Mouse (Mus musculus): ENCODE data around the gene Cep170b. TPM values are rescaled to one million over a fixed set of nuclear protein-coding genes. Genes with fewer than 3 reads are reported as not detected.
A peak's percentile ranks its signal among the peaks of the same experiment; 100 is the strongest.

Gene Cep170b
- total RNA-seq, 1 experiment from 2014 or later = 2.4 TPM

- ATAC-seq (replicated peaks; ENCODE audit: low read depth, poor library complexity, severe bottlenecking) = no peak
Measured at GRCm38 (mm10) chr12:112759471-112759870, 39.2 kb downstream of the Cep170b start.

DNA sequence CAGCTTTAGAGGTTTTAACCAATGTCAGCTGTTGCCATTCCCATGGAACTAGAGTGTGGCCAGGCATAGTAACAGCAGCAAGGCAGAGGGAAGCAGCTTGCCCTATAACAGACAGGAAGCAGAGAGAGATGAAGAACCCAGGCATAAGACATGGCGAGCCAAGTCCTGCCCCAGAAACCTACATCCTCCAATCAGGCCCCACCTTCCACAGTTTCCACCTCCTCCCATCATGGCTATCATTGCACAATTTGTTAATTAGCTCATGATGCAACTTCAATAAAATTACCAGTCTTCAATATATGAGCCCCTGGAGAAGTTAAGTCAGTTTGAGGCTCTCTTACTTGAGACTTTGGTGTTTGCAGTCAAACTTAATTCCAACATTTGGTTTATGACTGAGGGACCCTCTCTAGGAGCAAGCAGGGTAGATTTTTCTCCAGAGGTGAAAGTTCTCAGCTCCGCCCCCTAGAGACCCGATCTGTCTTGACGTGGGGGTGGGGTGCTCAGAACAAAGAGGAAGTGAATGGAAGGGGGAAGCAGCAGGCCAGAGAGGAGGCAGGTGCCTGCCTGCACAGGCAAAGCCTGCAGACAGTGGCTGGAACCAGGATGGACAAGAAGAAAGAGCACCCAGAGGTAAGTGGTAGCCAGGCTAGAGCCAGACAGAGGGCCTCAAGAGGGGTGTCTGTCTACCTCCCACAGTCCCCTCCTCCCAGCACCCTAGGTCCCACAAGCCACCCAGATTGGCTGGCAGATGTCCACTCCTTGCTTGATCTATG, 40.1 kb downstream of the Cep170b start, which contains the start of gene Pld4:
Pld4 (plus strand) TSS at position 502 of the 773 bp plus-strand sequence.
- ATAC-seq (replicated peaks; ENCODE audit: low read depth, poor library complexity, severe bottlenecking) = peak; percentile 68

GRCm38 (mm10) chr12:112761411-112761810, 41.2 kb downstream of the Cep170b start:
- 0 out of 2 replicates have a peak, but pooled peaks have one; percentile 21 for ATAC-seq (replicated peaks; ENCODE audit: low read depth, poor library complexity, severe bottlenecking)

DNA sequence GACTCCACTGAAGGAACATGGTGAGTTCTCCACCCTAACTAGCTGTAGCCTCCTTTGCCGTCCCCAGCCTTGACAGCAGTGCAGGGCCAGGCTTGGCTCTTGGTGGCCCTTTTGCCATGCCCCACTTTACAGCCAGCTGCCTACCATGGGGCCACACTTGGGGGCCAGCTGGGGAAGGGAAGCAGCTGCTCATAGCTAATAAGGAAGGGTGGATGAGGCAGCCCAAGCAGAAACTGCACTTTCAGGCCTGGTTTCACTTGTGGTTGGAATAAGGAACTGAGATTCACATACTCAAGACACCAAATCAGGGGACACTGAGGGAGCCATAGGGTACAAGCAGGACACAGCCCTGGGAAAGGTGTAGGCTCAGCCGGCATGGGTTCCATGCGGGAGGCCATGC, 41.8 kb downstream of the Cep170b start:
- ATAC-seq (replicated peaks; ENCODE audit: low read depth, poor library complexity, severe bottlenecking) = peak; percentile 79

GRCm38 (mm10) chr12:112763176-112763575, 42.9 kb downstream of the Cep170b start:
- no peak for ATAC-seq (replicated peaks; ENCODE audit: low read depth, poor library complexity, severe bottlenecking)

- no peak for ATAC-seq (replicated peaks; ENCODE audit: low read depth, poor library complexity, severe bottlenecking)
Measured at GRCm38 (mm10) chr12:112764141-112764540, 43.9 kb downstream of the Cep170b start.

DNA sequence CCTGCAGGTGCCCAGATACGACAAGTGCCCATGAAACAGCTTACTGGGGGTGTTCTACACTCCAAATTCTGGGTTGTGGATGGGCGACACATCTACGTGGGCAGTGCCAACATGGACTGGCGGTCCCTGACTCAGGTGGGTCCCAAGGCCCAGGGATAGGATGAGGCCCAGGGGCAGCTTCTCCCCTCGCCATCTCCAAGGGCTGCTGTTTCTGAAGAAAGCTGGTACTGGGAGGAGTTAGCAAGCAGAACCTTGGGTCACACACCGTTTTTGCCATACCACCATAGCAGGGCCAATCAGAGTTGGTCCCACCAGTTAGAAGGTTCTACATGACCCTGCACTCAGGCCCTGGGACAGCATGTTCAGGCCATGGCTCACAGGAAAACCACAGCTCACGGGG, 44.7 kb downstream of the Cep170b start:
- ATAC-seq (replicated peaks; ENCODE audit: low read depth, poor library complexity, severe bottlenecking) = no peak

DNA sequence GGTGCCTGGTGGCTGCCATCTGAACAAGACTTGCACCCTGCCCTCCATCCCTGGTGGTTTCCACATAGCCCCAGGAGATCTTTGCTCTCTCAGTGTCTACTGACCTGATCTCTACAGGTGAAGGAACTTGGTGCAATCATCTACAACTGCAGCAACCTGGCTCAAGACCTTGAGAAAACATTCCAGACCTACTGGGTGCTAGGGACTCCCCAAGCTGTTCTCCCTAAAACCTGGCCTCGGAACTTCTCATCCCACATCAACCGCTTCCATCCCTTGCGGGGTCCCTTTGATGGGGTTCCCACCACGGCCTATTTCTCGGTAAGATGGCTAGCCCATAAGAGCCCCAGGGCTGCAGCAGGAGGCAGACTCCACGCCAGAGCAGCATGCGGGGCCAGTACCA, 46.3 kb downstream of the Cep170b start:
- no peak for ATAC-seq (replicated peaks; ENCODE audit: low read depth, poor library complexity, severe bottlenecking)

GRCm38 (mm10) chr12:112767036-112767890, 47.0 kb downstream of the Cep170b start:
- ATAC-seq (replicated peaks; ENCODE audit: low read depth, poor library complexity, severe bottlenecking) = no peak

DNA sequence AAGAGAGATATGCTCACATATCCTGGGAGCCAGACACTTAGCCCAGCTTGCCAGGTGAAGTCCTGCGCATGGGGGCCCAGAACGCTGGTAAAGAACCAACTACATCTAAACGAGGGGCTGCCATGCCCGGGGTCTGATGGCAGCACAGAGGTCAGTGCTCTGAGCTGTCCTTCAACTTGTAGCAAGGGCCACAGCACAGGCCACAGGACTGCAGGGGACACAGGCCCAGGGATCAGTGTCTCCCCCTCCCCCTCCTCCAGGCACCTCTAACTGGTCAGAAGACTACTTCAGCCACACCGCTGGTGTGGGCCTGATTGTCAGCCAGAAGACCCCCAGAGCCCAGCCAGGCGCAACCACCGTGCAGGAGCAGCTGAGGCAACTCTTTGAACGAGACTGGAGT, 47.9 kb downstream of the Cep170b start:
- no peak for ATAC-seq (replicated peaks; ENCODE audit: low read depth, poor library complexity, severe bottlenecking)

- ATAC-seq (replicated peaks; ENCODE audit: low read depth, poor library complexity, severe bottlenecking) = no peak
Measured at GRCm38 (mm10) chr12:112769031-112769430, 48.8 kb downstream of the Cep170b start.

DNA sequence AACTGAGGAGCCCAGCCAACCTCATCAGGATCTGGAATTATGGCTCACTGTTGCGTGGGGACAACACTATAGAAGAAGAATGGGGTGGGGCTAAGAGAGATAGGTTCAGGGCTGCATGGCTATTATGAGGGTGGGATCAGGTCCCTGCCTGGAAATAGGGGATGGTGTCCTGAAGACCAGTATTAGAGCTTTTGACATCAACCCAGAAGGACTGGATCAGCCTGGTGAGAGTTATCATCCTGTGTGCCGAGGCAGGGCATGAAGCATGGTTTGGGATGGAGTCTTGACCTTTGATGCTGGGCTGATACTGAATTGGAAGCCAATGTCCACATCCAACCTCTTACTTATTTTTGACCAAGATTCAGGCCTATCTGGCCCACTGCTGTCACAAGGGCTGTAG, 49.5 kb downstream of the Cep170b start:
- ATAC-seq (replicated peaks; ENCODE audit: low read depth, poor library complexity, severe bottlenecking) = no peak

GRCm38 (mm10) chr12:112770396-112770795, 50.1 kb downstream of the Cep170b start:
- no peak for ATAC-seq (replicated peaks; ENCODE audit: low read depth, poor library complexity, severe bottlenecking)

- no peak for ATAC-seq (replicated peaks; ENCODE audit: low read depth, poor library complexity, severe bottlenecking)
Measured at GRCm38 (mm10) chr12:112772306-112772705, 52.1 kb downstream of the Cep170b start.

DNA sequence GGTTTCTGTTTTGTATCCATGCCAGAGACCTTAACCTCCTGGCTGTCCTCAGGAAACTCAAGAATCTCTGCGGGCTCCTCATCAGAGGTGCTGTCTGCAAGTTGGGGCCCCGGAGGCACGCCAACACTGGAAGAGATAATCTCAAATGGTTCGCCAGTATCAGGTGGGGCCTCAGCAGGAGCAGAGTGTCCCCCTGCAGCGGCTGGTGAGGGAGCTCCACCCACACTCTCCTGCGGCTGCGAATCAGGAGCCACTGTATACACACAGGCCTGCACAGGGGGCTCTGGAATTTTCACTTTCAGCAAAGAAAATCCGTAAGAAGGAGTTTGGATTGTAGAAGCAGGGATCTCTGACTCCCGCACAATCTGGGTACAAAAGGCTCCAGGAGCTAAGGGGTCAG, 53.1 kb downstream of the Cep170b start:
- no peak for ATAC-seq (replicated peaks; ENCODE audit: low read depth, poor library complexity, severe bottlenecking)

DNA sequence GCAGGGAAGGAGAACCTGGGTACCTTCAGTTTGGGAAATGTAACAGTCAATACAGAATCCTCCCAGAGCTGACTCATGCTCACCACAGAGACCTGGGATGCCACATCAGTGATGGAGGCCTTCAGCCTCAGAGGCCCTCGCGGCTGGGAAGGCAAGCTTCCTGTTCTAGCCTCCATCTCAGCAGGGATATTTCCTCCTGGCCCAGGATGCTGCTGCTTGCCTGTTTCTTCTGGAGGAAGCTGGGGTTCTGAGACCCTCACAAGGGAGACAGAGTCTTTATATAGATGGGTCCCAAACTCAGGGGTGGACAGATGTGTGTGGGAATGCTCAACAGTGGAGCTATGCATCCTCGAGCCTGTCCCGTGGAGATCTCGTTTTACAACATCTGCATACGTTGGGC, 53.8 kb downstream of the Cep170b start:
- ATAC-seq (replicated peaks; ENCODE audit: low read depth, poor library complexity, severe bottlenecking) = no peak

DNA sequence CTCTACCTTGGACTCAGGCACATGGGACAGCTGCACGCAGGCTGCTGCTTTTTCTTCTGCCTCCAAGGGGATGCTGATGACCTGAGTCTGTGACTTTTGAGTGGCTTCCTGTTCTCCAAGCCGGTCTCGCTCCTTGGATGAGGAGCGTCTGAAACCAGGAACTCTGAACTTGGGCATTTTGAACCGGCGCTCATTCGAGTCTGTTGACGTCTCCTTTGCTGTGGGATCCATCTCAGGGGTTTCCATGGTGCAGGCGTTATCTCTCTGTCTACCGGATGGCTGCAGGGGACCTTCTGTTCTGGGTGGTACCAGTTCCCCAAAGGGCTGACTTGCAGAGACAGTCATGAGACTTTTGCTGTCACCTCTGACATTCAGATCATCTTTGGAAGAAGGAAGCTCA, 54.2 kb downstream of the Cep170b start:
- no peak for ATAC-seq (replicated peaks; ENCODE audit: low read depth, poor library complexity, severe bottlenecking)

- no peak for ATAC-seq (replicated peaks; ENCODE audit: low read depth, poor library complexity, severe bottlenecking)
Measured at GRCm38 (mm10) chr12:112791026-112791425, 70.8 kb downstream of the Cep170b start.

GRCm38 (mm10) chr12:112793601-112794355, 73.5 kb downstream of the Cep170b start:
- ATAC-seq (replicated peaks; ENCODE audit: low read depth, poor library complexity, severe bottlenecking) = peak; percentile 61

- 0 out of 2 replicates have a peak, but pooled peaks have one; percentile 3 for ATAC-seq (replicated peaks; ENCODE audit: low read depth, poor library complexity, severe bottlenecking)
Measured at GRCm38 (mm10) chr12:112794356-112794816, 74.1 kb downstream of the Cep170b start.
